Mouse (Mus musculus): Measurements from ENCODE around the gene Cldn11. TPM values are rescaled to one million over a fixed set of nuclear protein-coding genes. Genes with fewer than 3 reads are reported as not detected.
"Not testable (repeated sequence)": the region's sequence is repeated elsewhere in the genome, so short reads cannot be mapped to it uniquely, and the experiment has no call there.

The Cldn11 gene
- total RNA-seq (2021) = 100 to 1,000 TPM; 189 to 199 TPM
- long read RNA-seq, experiment 1, transcript Cldn11-201 (3 exons, 1,870 nt) = major isoform, 6 of 8 reads
- long read RNA-seq, experiment 1, partial matches to known transcripts = 0 of 8 reads
- long read RNA-seq, experiment 1, other reads (novel, unspliced or antisense) = 2 of 8 reads
- long read RNA-seq, experiment 2, transcript Cldn11-201 (3 exons, 1,870 nt) = major isoform, 10 of 18 reads
- long read RNA-seq, experiment 2, partial matches to known transcripts = 0 of 18 reads
- long read RNA-seq, experiment 2, other reads (novel, unspliced or antisense) = 8 of 18 reads

- no peak for DNase-seq (ENCODE audit: low spot score in 2 of 2)
These were observed at the start of gene Cldn11 for GRCm38 (mm10) chr3:31149706-31150105. Cldn11 (plus strand) TSS chr3:31149920.

DNA sequence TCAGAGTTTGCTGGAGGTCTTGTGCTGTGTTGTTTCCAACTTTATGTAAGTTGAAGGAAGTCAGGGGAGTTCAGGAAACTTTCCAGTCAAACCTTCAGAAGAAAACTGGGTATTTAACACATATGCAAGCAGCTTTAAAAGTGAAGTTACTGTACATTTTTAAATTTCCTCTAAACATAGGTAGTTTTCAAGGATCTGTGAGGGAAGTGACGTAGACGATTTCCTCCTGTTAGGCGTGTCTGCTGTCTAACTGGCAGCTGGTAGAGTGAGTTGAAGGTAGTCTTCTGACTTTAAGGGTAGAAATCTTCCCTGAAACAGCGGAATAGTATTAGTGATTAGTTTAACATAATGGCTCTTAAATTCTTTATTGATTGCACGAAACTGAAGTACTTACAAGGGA lies 49.7 kb upstream of the Cldn11 start:
- no peak for DNase-seq (ENCODE audit: low spot score in 2 of 2)

GRCm38 (mm10) chr3:31100802-31101201 lies 48.9 kb upstream of the Cldn11 start:
- no peak for DNase-seq (ENCODE audit: low spot score in 2 of 2)

- no peak for DNase-seq (ENCODE audit: low spot score in 2 of 2)
These were observed 44.8 kb upstream of the Cldn11 start for GRCm38 (mm10) chr3:31104936-31105335.

GRCm38 (mm10) chr3:31106597-31106996 lies 43.1 kb upstream of the Cldn11 start:
- no peak for DNase-seq (ENCODE audit: low spot score in 2 of 2)

GRCm38 (mm10) chr3:31107674-31108073 lies 42.0 kb upstream of the Cldn11 start:
- no peak for DNase-seq (ENCODE audit: low spot score in 2 of 2)

- no peak for DNase-seq (ENCODE audit: low spot score in 2 of 2)
These were observed 40.6 kb upstream of the Cldn11 start for GRCm38 (mm10) chr3:31109108-31109507.

GRCm38 (mm10) chr3:31123098-31123497 lies 26.6 kb upstream of the Cldn11 start:
- DNase-seq (ENCODE audit: low spot score in 2 of 2) = no peak

DNA sequence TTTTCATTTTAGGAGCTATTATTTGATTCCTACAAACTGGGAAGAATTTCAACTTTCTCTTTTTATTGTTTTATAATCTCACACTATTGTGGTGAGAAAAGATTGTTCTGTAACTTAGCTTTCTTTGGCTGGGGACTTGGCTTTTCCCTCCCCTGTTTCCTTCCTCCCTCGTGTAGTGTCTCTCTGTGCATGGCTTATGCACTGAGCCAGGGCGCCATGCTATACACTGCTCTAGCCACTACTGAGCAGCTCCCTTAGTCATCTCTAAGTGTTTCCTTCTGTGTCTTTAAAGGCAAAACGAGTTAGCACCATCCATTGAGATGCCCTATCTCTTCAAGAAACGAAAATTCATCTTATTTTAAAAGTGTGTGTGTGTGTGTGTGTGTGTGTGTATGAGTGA lies 23.4 kb upstream of the Cldn11 start:
- no peak for DNase-seq (ENCODE audit: low spot score in 2 of 2)

DNA sequence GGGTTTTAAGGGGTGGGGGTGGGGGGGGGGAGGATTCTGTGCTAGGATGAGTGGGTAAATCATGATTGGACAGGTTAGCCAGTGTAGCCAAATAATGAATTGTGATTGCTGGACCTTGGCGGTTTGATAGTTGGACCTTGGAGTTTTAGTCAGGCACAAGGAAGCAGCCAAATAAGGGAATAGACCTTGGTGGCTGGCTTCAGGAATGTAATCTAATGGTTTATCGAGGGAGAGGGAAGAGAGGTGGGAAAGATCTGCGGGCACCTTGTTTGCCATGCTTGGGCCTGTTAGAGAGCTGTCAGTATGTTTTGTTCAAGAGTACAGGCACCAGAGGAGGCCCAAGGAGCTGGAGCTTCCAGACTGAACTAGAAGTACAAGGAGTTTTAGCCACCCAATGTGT lies 22.9 kb upstream of the Cldn11 start:
- DNase-seq (ENCODE audit: low spot score in 2 of 2) = no peak

GRCm38 (mm10) chr3:31129766-31130165 lies 20.0 kb upstream of the Cldn11 start:
- no peak for DNase-seq (ENCODE audit: low spot score in 2 of 2)

DNA sequence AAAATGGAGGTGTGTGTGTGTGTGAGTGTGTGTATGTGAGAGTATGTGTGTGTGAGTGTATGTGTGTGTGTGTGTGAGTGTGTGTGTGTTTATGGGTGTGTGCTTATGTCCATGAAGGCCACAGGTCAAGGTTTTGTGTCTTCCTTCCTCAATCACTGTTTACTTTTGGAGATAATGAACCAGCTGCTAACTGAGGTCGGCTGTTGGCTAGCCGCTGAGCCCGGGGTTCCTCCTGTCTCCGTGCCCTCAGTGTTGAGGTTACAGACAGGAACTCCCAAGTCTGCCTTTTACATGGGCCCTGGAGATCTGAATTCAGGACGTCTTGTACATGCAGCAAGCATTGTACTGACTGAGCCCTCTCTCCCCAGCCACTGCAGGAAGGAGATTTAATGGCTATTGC lies 16.1 kb upstream of the Cldn11 start:
- DNase-seq (ENCODE audit: low spot score in 2 of 2) = no peak

GRCm38 (mm10) chr3:31134246-31134645 lies 15.5 kb upstream of the Cldn11 start:
- DNase-seq (ENCODE audit: low spot score in 2 of 2) = no peak

- DNase-seq (ENCODE audit: low spot score in 2 of 2) = no peak
These were observed 15.0 kb upstream of the Cldn11 start for GRCm38 (mm10) chr3:31134696-31135095.

DNA sequence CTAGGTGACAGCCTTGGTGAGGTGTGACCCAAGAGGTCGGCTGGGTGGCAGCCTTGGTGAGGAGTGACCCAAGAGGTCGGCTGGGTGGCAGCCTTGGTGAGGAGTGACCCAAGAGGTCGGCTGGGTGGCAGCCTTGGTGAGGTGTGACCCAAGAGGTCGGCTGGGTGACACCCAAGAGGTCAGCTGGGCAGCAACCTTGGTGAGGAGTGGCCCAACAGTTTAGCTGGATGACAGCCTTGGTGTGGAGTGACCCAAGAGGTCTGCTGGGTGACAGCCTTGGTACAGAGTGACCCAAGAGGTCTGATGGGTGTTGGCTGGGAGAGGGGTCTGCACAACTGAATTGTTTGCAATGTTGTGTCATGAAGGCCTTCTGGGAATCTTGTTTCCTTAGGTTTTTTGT lies 13.1 kb upstream of the Cldn11 start:
- not testable (repeated sequence) for DNase-seq (ENCODE audit: low spot score in 2 of 2)

GRCm38 (mm10) chr3:31138454-31139424 lies 11.0 kb upstream of the Cldn11 start:
- peak; percentile 68 to 87 for DNase-seq (ENCODE audit: low spot score in 2 of 2)

DNA sequence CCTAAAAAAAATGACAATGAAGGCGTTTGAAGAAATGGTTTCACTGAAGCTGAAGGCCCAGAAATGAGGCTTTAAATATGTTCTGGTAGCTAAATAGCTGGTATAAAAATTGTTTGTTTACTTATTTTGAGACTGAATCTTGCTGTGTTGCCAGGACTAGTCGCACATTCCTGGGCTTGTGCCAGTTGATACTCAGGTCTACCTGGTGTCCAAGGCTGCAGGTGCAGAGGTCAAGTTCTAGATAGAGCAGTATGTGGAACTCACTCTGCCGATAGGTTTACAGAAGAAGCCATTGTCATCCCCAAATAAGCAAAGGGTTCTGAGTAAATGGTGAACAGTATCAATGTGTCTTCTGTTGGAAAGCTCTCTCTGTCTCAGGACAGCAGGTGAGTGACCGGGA lies 8.1 kb upstream of the Cldn11 start:
- DNase-seq (ENCODE audit: low spot score in 2 of 2) = no peak

GRCm38 (mm10) chr3:31145222-31145621 lies 4.5 kb upstream of the Cldn11 start:
- not testable (repeated sequence) for DNase-seq (ENCODE audit: low spot score in 2 of 2)

DNA sequence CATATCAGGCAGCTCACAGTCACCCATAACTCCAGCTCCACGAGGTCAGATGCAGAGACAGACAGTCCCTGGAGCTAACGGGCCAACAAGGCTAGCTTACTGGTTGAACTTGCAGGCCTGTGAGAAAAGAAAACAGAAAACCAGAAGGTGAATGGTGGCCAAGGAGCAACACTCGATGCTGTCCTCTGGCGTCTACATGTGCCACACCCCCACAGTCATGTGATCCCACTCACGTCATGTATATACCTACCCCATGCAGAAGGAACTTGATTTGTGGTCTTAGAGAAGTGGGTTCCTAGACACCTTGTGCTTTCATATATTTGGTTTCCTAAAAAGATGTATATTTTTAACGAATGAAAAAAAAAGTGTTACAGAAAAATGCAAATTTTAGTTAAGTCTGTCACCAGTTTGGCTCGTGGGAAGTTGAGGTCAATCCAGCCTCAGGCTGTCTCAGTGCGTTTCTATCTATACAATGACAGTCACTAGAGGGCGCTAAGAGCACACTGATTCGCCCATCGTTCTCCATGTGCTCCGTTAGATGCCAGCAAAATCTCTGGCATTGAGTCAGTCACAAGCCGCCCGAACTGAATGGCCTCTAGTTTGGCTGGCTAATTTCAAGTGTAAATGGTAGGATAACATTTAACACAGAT lies 4.0 kb upstream of the Cldn11 start:
- peak; percentile 72 to 92 for DNase-seq (ENCODE audit: low spot score in 2 of 2)

GRCm38 (mm10) chr3:31148595-31148994 lies 1.1 kb upstream of the Cldn11 start:
- DNase-seq (ENCODE audit: low spot score in 2 of 2) = no peak

GRCm38 (mm10) chr3:31152108-31152507 lies 2.4 kb downstream of the Cldn11 start:
- no peak for DNase-seq (ENCODE audit: low spot score in 2 of 2)

DNA sequence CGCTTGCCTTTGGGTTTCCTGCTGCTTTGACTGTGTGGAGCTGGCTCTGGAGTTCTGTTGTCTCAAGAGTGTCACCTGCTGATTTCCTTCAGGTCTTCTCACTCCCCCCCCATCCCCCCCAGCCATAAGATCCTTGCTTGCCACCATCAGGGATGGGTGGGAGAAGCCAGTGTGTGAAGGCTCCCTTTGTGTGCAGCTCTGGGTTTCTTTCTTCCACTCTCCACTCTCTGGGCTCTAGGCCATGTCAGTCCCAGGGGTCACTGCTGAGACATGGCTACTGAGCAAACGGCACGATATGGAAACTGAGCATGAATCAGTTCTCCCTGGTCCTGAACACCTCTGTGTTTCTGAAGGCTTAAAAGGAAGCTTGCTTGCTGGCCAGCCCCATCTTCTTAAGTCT lies 6.4 kb downstream of the Cldn11 start:
- no peak for DNase-seq (ENCODE audit: low spot score in 2 of 2)
